Mouse (Mus musculus): ENCODE data around the gene Trpc4. TPM values are rescaled to one million over a fixed set of nuclear protein-coding genes. Genes with fewer than 3 reads are reported as not detected.
A peak's percentile ranks its signal among the peaks of the same experiment; 100 is the strongest.

Trpc4 gene
- polyA plus RNA-seq, 1 experiment from 2014 or later = 3.9 TPM

DNA sequence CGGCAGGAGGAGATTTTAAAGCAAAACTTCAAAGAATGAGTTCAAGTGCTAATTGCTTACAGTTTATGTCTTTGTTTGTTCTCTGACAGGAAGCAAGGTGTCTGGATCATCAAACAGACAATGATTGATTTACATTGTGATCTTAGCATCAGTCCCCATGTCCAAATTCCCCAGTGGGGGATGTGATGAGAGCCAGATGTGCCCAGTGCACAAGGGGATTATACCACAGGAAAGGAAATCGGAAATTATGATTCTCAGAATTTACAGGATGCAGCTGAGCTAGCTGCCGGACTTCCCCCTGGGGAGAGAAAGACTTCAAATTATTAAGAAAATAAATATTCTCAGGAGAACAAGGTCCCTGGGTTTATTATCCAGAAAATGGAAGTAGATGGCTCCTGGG, 133.9 kb downstream of the Trpc4 start:
- Histone ChIP-seq H3K9ac (replicated peaks) (no peak overlapping the region), H3K4me1 (replicated peaks) (0 out of 2 replicates have a peak, but pooled peaks cover 4% of the 10 kb centered on the region), H3K4me2 (replicated peaks) (no peak overlapping the region), H3K9me3 (no peaks in the 10 kb centered on the region), H3K27me3 (no peaks in the 10 kb centered on the region), H3K36me3 (no peaks in the 10 kb centered on the region), H3K4me3 (replicated peaks) (no peak overlapping the region), H3K27ac (no peak overlapping the region)
- ATAC-seq = no peak
- WGBS = 66% methylated on average over 3 of the region's 3 CpGs

- H3K9me3 ChIP-seq = no peaks in the 10 kb centered on the region
- H3K4me3 ChIP-seq (replicated peaks) = no peak overlapping the region
- H3K9ac ChIP-seq (replicated peaks) = no peak overlapping the region
- no peaks in the 10 kb centered on the region for H3K27me3 ChIP-seq
- ATAC-seq = no peak
- no peaks in the 10 kb centered on the region for H3K36me3 ChIP-seq
- no peak overlapping the region for H3K27ac ChIP-seq
- WGBS = 41% methylated on average over 5 of the region's 5 CpGs
- no peaks in the 10 kb centered on the region for H3K4me1 ChIP-seq (replicated peaks)
- no peak overlapping the region for H3K4me2 ChIP-seq (replicated peaks)
These were observed 154.8 kb downstream of the Trpc4 start for GRCm38 (mm10) chr3:54310604-54311003.

- 93% methylated on average over 2 of the region's 2 CpGs for WGBS
These were observed 158.2 kb downstream of the Trpc4 start for GRCm38 (mm10) chr3:54314055-54314454.

GRCm38 (mm10) chr3:54352891-54353652, 197.2 kb downstream of the Trpc4 start:
- ATAC-seq = no peak
- 33% methylated on average over 9 of the region's 9 CpGs for WGBS
- Histone ChIP-seq H3K9me3 (no peaks in the 10 kb centered on the region), H3K4me3 (replicated peaks) (no peak overlapping the region), H3K27ac (no peak overlapping the region), H3K36me3 (no peaks in the 10 kb centered on the region), H3K4me2 (replicated peaks) (no peak overlapping the region), H3K9ac (replicated peaks) (no peak overlapping the region), H3K4me1 (replicated peaks) (no peaks in the 10 kb centered on the region), H3K27me3 (no peaks in the 10 kb centered on the region)

More at GRCm38 (mm10) chr3:54314055-54314454, 158.2 kb downstream of the Trpc4 start:
- Histone ChIP-seq H3K4me3 (replicated peaks) (no peak overlapping the region), H3K27ac (no peak overlapping the region), H3K36me3 (no peaks in the 10 kb centered on the region), H3K9me3 (no peaks in the 10 kb centered on the region), H3K4me1 (replicated peaks) (no peaks in the 10 kb centered on the region), H3K27me3 (no peaks in the 10 kb centered on the region), H3K4me2 (replicated peaks) (no peak overlapping the region), H3K9ac (replicated peaks) (no peak overlapping the region)
- ATAC-seq = no peak

DNA sequence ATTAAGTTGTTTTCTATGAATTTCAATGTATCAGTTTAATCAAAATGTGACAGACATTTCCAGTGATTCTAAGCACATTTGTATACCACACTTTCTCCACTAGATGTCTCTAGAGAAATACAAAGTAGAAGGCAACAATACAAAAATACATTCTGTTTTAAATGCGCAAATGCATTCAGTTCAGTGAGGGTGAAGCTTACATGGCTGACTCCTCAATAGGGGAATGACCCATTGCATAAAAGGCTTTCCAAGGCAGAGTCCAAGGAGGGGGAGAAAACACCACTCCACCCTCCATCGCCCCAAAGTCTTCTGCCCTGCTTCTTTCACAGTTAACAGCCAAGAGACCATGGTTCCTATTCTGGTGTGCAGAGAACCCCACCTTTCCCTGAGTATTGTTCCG, 201.7 kb downstream of the Trpc4 start:
- WGBS = 59% methylated on average over 3 of the region's 3 CpGs
- Histone ChIP-seq H3K4me2 (replicated peaks) (no peak overlapping the region), H3K36me3 (no peaks in the 10 kb centered on the region), H3K27me3 (no peaks in the 10 kb centered on the region), H3K4me1 (replicated peaks) (peaks cover 7% of the 10 kb centered on the region), H3K27ac (no peak overlapping the region), H3K9me3 (no peaks in the 10 kb centered on the region), H3K9ac (replicated peaks) (no peak overlapping the region), H3K4me3 (replicated peaks) (no peak overlapping the region)
- ATAC-seq = peak; percentile 66; the same call in 1 of the 2 replicates

DNA sequence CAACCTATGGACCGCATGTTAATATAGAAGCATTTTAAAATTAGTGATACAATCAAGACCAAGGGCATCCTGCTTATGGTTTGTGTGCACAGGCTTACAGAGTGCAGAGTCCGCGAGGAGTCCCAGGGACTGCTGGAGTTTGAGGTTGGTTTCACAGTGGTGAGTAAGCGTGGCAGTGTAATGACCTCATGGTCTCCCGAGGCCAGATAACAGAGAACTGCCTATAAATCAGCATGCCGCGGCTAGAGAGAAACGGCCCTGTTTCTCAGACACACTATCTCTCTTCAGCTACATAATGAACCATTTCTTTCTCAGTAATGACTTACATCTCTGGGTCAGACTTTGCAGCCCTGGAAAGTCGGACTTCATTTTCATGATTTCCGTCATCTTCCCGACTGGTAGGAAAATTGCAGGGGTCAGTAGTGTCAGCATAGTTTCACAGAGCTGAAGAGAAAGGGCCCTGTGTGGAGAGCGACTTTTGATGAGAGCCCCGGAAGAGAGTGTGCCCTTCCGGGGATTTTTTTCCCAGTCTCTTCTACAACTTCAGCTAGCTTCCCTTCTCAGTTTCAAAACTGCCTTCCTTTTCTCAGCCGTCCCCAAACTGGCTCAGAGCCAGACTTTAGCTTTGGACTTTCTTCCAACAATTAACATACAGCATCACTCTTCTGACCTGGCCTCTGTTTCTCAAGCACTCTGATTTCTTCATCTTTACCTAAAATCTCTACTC, 202.8 kb downstream of the Trpc4 start:
- 71% methylated on average over 15 of the region's 15 CpGs for WGBS
- Histone ChIP-seq H3K27ac (no peak overlapping the region), H3K9ac (replicated peaks) (no peak overlapping the region), H3K36me3 (no peaks in the 10 kb centered on the region), H3K27me3 (no peaks in the 10 kb centered on the region), H3K4me1 (replicated peaks) (peaks cover 7% of the 10 kb centered on the region), H3K9me3 (no peaks in the 10 kb centered on the region), H3K4me3 (replicated peaks) (no peak overlapping the region), H3K4me2 (replicated peaks) (no peak overlapping the region)
- peak; percentile 65 for ATAC-seq

- Histone ChIP-seq H3K27me3 (no peaks in the 10 kb centered on the region), H3K9me3 (no peaks in the 10 kb centered on the region), H3K4me2 (replicated peaks) (no peak within 1 kb of the TSS), H3K36me3 (no peaks in the 10 kb centered on the region), H3K4me3 (replicated peaks) (no peak within 1 kb of the TSS), H3K27ac (no peak within 1 kb of the TSS), H3K9ac (replicated peaks) (no peak within 1 kb of the TSS), H3K4me1 (replicated peaks) (peaks cover 7% of the 10 kb centered on the region)
- no peak for ATAC-seq
- WGBS = 60% methylated on average over 6 of the region's 6 CpGs
These were observed 205.1 kb downstream of the Trpc4 start, which contains the start of gene Postn for GRCm38 (mm10) chr3:54360897-54361296. Gene Postn, plus strand, starts transcription at chr3:54361109.

DNA sequence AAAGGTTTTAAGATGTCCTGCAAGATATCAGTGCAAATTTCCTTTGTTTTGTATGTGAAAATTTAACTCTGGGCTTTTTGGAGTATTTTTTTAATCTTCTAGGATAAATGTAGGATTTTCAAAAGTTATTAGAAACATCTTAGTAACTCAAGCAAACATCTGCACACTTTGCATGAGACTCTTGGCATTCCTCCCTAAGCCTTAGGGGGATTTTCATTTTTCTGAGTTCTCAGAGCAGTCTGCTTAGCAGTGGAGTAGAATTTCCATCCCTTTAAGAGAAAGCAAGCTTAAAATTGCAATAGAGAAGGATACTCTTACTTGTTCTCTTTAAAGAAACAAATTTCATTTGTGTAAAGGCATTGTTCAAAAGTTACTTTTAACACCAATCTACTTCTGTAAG, 205.8 kb downstream of the Trpc4 start:
- H3K4me1 ChIP-seq (replicated peaks) = peaks cover 7% of the 10 kb centered on the region
- H3K36me3 ChIP-seq = no peaks in the 10 kb centered on the region
- H3K4me3 ChIP-seq (replicated peaks) = no peak overlapping the region
- no peak overlapping the region for H3K9ac ChIP-seq (replicated peaks)
- no peaks in the 10 kb centered on the region for H3K9me3 ChIP-seq
- no peak overlapping the region for H3K27ac ChIP-seq
- H3K27me3 ChIP-seq = no peaks in the 10 kb centered on the region
- no peak for ATAC-seq
- H3K4me2 ChIP-seq (replicated peaks) = no peak overlapping the region

Other genes starting within 250 kb of the Trpc4 start
- 4.7 and 7.3 TPM in 2 replicates for gene Postn, start 205.1 kb downstream of the Trpc4 start, polyA plus RNA-seq (2015; fragmentation: Nextera tagmentation; extraction: Ambion mirVana)

Measured in midbrain, embryonic 13.5 days (tissue).